Mouse (Mus musculus) spleen, adult 2 months (tissue): ENCODE data around the gene Nkx2-5.

Experiments used
- CTCF ChIP-seq: fragments of 200-500 bp; IDR thresholded peaks from 2 replicates; pipeline ENCODE4 v1.5.1; 2011; ENCODE audit warnings: mild to moderate bottlenecking, inconsistent platforms; ENCODE audit not compliant: insufficient read depth, insufficient read length, insufficient replicate concordance; ENCODE audit errors: extremely low read depth
- POLR2A ChIP-seq: fragments of 200-500 bp; IDR thresholded peaks from 2 replicates; pipeline ENCODE4 v1.6.1; 2011; ENCODE audit warnings: low read depth, low read length, inconsistent platforms

- TF ChIP-seq CTCF (no peak), POLR2A (no peak)
Measured at GRCm38 (mm10) chr17:26861793-26862192, 17.0 kb upstream of the Nkx2-5 start.
